Mouse (Mus musculus) kidney, embryonic 14.5 days (tissue): ENCODE results near the gene Dctn2. TPM values are rescaled to one million over a fixed set of nuclear protein-coding genes. Genes with fewer than 3 reads are reported as not detected.

Experiments
- ATAC-seq: fragments of 200-750 bp; cut with Nextera tagmentation; 2 replicates; pipeline ENCODE4 v1.8.0; 2017; ENCODE audit warnings: moderate number of reproducible peaks, mild to moderate bottlenecking, moderate TSS enrichment, moderate library complexity; ENCODE audit not compliant: low FRiP score, low TSS enrichment
- H3K27ac ChIP-seq: fragments of 300-500 bp; sonication (generic); 2 replicates; pipeline ENCODE4 v1.5.1; 2014; ENCODE audit warnings: low read depth, mild to moderate bottlenecking, low read length, moderate library complexity, mixed read lengths
- H3K27me3 ChIP-seq: fragments of 300-500 bp; sonication (generic); 2 replicates; pipeline ENCODE4 v1.6.1; 2014; ENCODE audit warnings: mild to moderate bottlenecking, low read length; ENCODE audit not compliant: control insufficient read depth, insufficient read depth
- H3K36me3 ChIP-seq: fragments of 300-500 bp; sonication (generic); 2 replicates; pipeline ENCODE4 v1.6.1; 2014; ENCODE audit warnings: low read length, mixed read lengths; ENCODE audit not compliant: control insufficient read depth, insufficient read depth
- H3K4me1 ChIP-seq: fragments of 300-500 bp; sonication (generic); 2 replicates; pipeline ENCODE4 v1.6.1; 2014; ENCODE audit warnings: low read length, mixed read lengths; ENCODE audit not compliant: control insufficient read depth, insufficient read depth
- H3K4me2 ChIP-seq: fragments of 300-500 bp; sonication (generic); replicated peaks from 2 replicates; pipeline ENCODE4 v1.6.1; 2014; ENCODE audit warnings: low read depth, mild to moderate bottlenecking, low read length
- H3K4me3 ChIP-seq: fragments of 300-500 bp; sonication (generic); 2 replicates; pipeline ENCODE4 v1.5.1; 2014; ENCODE audit warnings: mild to moderate bottlenecking, low read length
- H3K9ac ChIP-seq: fragments of 300-500 bp; sonication (generic); 2 replicates; pipeline ENCODE4 v1.6.1; 2014; ENCODE audit warnings: low read depth, mild to moderate bottlenecking, low read length, moderate library complexity
- H3K9me3 ChIP-seq: fragments of 300-500 bp; sonication (generic); 2 replicates; pipeline ENCODE4 v1.6.1; 2016; ENCODE audit warnings: low read length; ENCODE audit not compliant: control insufficient read depth
- WGBS: fragments of 180-500 bp; shearing (Covaris S2); extraction: QIAGEN DNeasy Blood & Tissue Kit; methylation state at CpG from one replicate; pipeline ENCODE4 v1.1.7; 2014; 5-methylcytosine and 5-hydroxymethylcytosine counted together
- polyA plus RNA-seq: library from polyadenylated mRNA; unstranded; fragments of >200 nt; fragmentation: Nextera tagmentation; extraction: Ambion mirVana; gene quantifications from 2 replicates; pipeline ENCODE4 v1.2.1, GENCODE M21; 2014

The Dctn2 gene
- polyA plus RNA-seq, 1 experiment from 2014 or later: 173 TPM

GRCm38 (mm10) chr10:127269036-127269435 lies 2.9 kb downstream of the Dctn2 start:
- ATAC-seq: no peak
- Histone ChIP-seq H3K27ac (no peak overlapping the region), H3K4me3 (no peak overlapping the region), H3K4me2 (no peak overlapping the region), H3K36me3 (peaks cover 45% of the 10 kb centered on the region), H3K9ac (0 out of 2 replicates have a peak overlapping the region, but pooled peaks have one; percentile 18), H3K27me3 (peaks cover 6% of the 10 kb centered on the region), H3K4me1 (peaks cover 6% of the 10 kb centered on the region; the same call in 1 of the 2 replicates), H3K9me3 (no peaks in the 10 kb centered on the region)
- WGBS: 82% methylated on average over 12 of the region's 12 CpGs

GRCm38 (mm10) chr10:127269884-127270283 lies 3.7 kb downstream of the Dctn2 start:
- Histone ChIP-seq H3K9ac (no peak overlapping the region), H3K9me3 (no peaks in the 10 kb centered on the region), H3K27me3 (no peaks in the 10 kb centered on the region), H3K4me1 (peaks cover 6% of the 10 kb centered on the region; the same call in 1 of the 2 replicates), H3K4me3 (no peak overlapping the region), H3K36me3 (peaks cover 50% of the 10 kb centered on the region), H3K27ac (no peak overlapping the region), H3K4me2 (no peak overlapping the region)
- WGBS: 84% methylated on average over 4 of the region's 4 CpGs
- ATAC-seq: no peak

- 95% methylated on average over 5 of the region's 5 CpGs for WGBS
- no peak overlapping the region for H3K9ac ChIP-seq
- H3K27me3 ChIP-seq: no peaks in the 10 kb centered on the region
- peaks cover 70% of the 10 kb centered on the region for H3K36me3 ChIP-seq
- H3K9me3 ChIP-seq: no peaks in the 10 kb centered on the region
- no peak overlapping the region for H3K27ac ChIP-seq
- peaks cover 2% of the 10 kb centered on the region; the same call in 1 of the 2 replicates for H3K4me1 ChIP-seq
- no peak overlapping the region for H3K4me2 ChIP-seq
- H3K4me3 ChIP-seq: no peak overlapping the region
- ATAC-seq: no peak
These were observed 6.2 kb downstream of the Dctn2 start for GRCm38 (mm10) chr10:127272371-127272770.

- no peak overlapping the region for H3K4me3 ChIP-seq
- no peaks in the 10 kb centered on the region for H3K9me3 ChIP-seq
- no peaks in the 10 kb centered on the region for H3K27me3 ChIP-seq
- H3K4me1 ChIP-seq: no peaks in the 10 kb centered on the region
- H3K36me3 ChIP-seq: peaks cover 75% of the 10 kb centered on the region
- no peak overlapping the region for H3K9ac ChIP-seq
- no peak overlapping the region for H3K27ac ChIP-seq
- ATAC-seq: no peak
- WGBS: 88% methylated on average over 11 of the region's 11 CpGs
- H3K4me2 ChIP-seq: no peak overlapping the region
These were observed 8.3 kb downstream of the Dctn2 start for GRCm38 (mm10) chr10:127274261-127275022.

- Histone ChIP-seq H3K4me1 (no peaks in the 10 kb centered on the region), H3K9me3 (no peaks in the 10 kb centered on the region), H3K4me3 (no peak overlapping the region), H3K27ac (no peak overlapping the region), H3K36me3 (peaks cover 85% of the 10 kb centered on the region), H3K4me2 (no peak overlapping the region), H3K9ac (no peak overlapping the region), H3K27me3 (no peaks in the 10 kb centered on the region)
- no peak for ATAC-seq
- WGBS: 100% methylated on average over 2 of the region's 2 CpGs
These were observed 13.6 kb downstream of the Dctn2 start for GRCm38 (mm10) chr10:127279730-127280129.

GRCm38 (mm10) chr10:127281316-127281715 lies 15.1 kb downstream of the Dctn2 start:
- ATAC-seq: no peak
- WGBS: 87% methylated on average over 8 of the region's 8 CpGs
- Histone ChIP-seq H3K4me3 (no peak overlapping the region), H3K4me1 (peaks cover 8% of the 10 kb centered on the region; the same call in 1 of the 2 replicates), H3K27me3 (no peaks in the 10 kb centered on the region), H3K9ac (no peak overlapping the region), H3K9me3 (no peaks in the 10 kb centered on the region), H3K27ac (no peak overlapping the region), H3K36me3 (peaks cover 89% of the 10 kb centered on the region), H3K4me2 (no peak overlapping the region)

GRCm38 (mm10) chr10:127282620-127283215 lies 16.6 kb downstream of the Dctn2 start:
- no peak overlapping the region for H3K27ac ChIP-seq
- H3K9me3 ChIP-seq: no peaks in the 10 kb centered on the region
- H3K4me2 ChIP-seq: no peak overlapping the region
- peaks cover 22% of the 10 kb centered on the region for H3K4me1 ChIP-seq
- H3K27me3 ChIP-seq: no peaks in the 10 kb centered on the region
- 87% methylated on average over 13 of the region's 13 CpGs for WGBS
- no peak overlapping the region for H3K4me3 ChIP-seq
- ATAC-seq: no peak
- no peak overlapping the region for H3K9ac ChIP-seq
- peaks cover 87% of the 10 kb centered on the region for H3K36me3 ChIP-seq

GRCm38 (mm10) chr10:127284105-127284622 lies 18.0 kb downstream of the Dctn2 start:
- H3K9me3 ChIP-seq: no peaks in the 10 kb centered on the region
- WGBS: 92% methylated on average over 7 of the region's 7 CpGs
- H3K27ac ChIP-seq: no peak overlapping the region
- H3K36me3 ChIP-seq: peaks cover 76% of the 10 kb centered on the region
- ATAC-seq: no peak
- H3K9ac ChIP-seq: no peak overlapping the region
- H3K4me1 ChIP-seq: peaks cover 23% of the 10 kb centered on the region
- H3K4me3 ChIP-seq: no peak overlapping the region
- H3K27me3 ChIP-seq: no peaks in the 10 kb centered on the region
- H3K4me2 ChIP-seq: no peak overlapping the region
